Mouse (Mus musculus) intestine, embryonic 14.5 days (tissue): ENCODE measurements around the gene Akt3. TPM values are rescaled to one million over a fixed set of nuclear protein-coding genes. Genes with fewer than 3 reads are reported as not detected.
A peak's percentile ranks its signal among the peaks of the same experiment; 100 is the strongest.

Experiments
- ATAC-seq: fragments of 200-750 bp; cut with Nextera tagmentation; replicated peaks from 2 replicates; pipeline ENCODE4 v1.8.0; 2017; ENCODE audit warnings: low read depth, moderate number of reproducible peaks, moderate TSS enrichment, moderate library complexity; ENCODE audit not compliant: low FRiP score, low TSS enrichment
- DNase-seq: peaks from one replicate; pipeline ENCODE4 v3.0.0-alpha.2; 2018; ENCODE audit warnings: low spot score
- H3K27ac ChIP-seq: fragments of 300-500 bp; sonication (generic); 2 replicates; pipeline ENCODE4 v1.5.1; 2014; ENCODE audit warnings: low read depth, mild to moderate bottlenecking, control low read depth
- H3K27me3 ChIP-seq: fragments of 300-500 bp; sonication (generic); replicated peaks from 2 replicates; pipeline ENCODE4 v1.6.1; 2014; ENCODE audit warnings: low read length, control low read depth; ENCODE audit not compliant: control insufficient read depth, insufficient read depth
- H3K36me3 ChIP-seq: fragments of 300-500 bp; sonication (generic); 2 replicates; pipeline ENCODE4 v1.6.1; 2014; ENCODE audit warnings: low read length, control low read depth; ENCODE audit not compliant: control insufficient read depth, insufficient read depth
- H3K4me1 ChIP-seq: fragments of 300-500 bp; sonication (generic); replicated peaks from 2 replicates; pipeline ENCODE4 v1.6.1; 2014; ENCODE audit warnings: low read length, control low read depth, mixed read lengths; ENCODE audit not compliant: control insufficient read depth, insufficient read depth
- H3K4me2 ChIP-seq: fragments of 300-500 bp; sonication (generic); 2 replicates; pipeline ENCODE4 v1.6.1; 2014; ENCODE audit warnings: low read length
- H3K4me3 ChIP-seq: fragments of 300-500 bp; sonication (generic); 2 replicates; pipeline ENCODE4 v1.5.1; 2014; ENCODE audit warnings: low read depth, low read length, control low read depth, mixed read lengths
- H3K9ac ChIP-seq: fragments of 300-500 bp; sonication (generic); 2 replicates; pipeline ENCODE4 v1.6.1; 2014; ENCODE audit warnings: mild to moderate bottlenecking, low read length
- H3K9me3 ChIP-seq: fragments of 300-500 bp; sonication (generic); 2 replicates; pipeline ENCODE4 v1.6.1; 2016; ENCODE audit warnings: low read length, control low read depth; ENCODE audit not compliant: control insufficient read depth
- WGBS: fragments of 180-500 bp; shearing (Covaris S2); extraction: QIAGEN DNeasy Blood & Tissue Kit; methylation state at CpG from one replicate; pipeline ENCODE4 v1.1.7; 2014; 5-methylcytosine and 5-hydroxymethylcytosine counted together
- polyA plus RNA-seq: library from polyadenylated mRNA; unstranded; fragments of >200 nt; fragmentation: Nextera tagmentation; extraction: Ambion mirVana; gene quantifications from 2 replicates; pipeline ENCODE4 v1.2.1, GENCODE M21; 2014

The Akt3 gene
- polyA plus RNA-seq, 1 experiment from 2014 or later = 6.8 TPM

DNA sequence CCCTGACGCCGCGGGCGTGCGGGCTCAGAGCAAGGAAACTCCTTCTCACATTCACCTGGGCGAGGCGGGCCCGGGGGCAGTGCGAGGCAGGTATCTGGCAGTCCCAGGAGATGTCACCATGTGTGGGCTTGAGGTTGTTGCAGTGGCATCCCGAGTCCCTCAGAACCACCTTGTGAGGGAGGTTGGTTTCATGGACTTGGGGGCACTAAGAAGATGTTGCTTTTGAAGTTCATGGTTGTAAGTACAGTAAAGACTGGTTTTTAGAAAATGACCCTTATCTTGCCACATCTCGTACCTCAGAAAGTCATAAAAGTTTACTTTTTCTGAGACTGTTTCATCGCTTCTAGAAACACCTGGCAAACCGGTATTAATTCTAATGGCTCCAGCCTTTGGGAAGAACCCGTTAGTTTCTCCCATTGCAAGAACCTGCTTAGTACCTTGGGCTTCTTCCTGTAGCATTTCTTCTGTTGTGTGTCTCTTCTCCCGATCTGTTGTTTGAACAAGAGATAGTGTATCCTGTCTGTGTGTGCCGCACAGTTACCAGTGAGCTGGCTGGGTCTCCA, 1.1 kb upstream of the Akt3 start:
- ATAC-seq (no peak; the same call in 1 of the 2 replicates), DNase-seq (no peak)
- Histone ChIP-seq H3K9ac (peak overlapping the region; percentile 81), H3K27me3 (no peaks in the 10 kb centered on the region), H3K4me2 (peak overlapping the region; percentile 84), H3K36me3 (no peaks in the 10 kb centered on the region), H3K27ac (peak overlapping the region; percentile 97), H3K4me3 (peak overlapping the region; percentile 87), H3K9me3 (no peaks in the 10 kb centered on the region), H3K4me1 (0 out of 2 replicates have a peak, but pooled peaks cover 6% of the 10 kb centered on the region)
- 18% methylated on average over 16 of the region's 16 CpGs for WGBS

DNA sequence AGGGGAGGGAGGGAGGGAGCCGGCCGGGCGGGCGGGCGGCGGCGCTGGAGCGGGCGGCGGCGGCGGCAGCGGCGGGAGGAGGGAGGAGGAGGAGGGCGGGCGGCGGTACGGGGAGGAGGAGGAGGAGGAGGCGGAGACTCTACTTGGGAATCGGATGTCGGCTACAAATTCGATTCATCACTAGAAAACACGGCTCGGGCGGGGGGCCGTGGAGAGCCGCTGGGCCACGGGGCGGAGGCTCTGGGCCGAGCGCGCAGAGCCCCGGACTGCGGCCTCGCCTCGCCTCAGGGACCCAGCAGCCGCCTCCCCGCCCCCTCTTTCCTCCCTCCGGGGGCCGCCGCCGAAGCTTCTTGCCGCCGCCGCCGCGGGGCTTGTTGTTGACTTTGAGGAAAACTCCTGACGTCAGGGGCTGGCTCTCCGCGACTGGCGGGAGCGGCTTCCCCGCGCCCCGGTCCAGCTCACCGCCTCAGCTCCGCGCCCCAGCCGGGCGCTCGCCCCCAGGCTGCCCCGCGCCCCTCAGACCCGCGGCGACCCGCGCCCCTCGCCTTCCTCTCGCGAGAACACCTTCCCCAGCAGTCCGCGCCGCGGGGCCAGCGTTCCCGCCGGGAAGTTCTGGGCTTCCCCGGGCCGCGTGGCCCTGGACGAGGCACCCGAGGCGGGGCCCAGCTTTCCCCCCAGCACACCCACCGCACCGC, 487 bp upstream of the Akt3 start:
- peak overlapping the region; percentile 87 for H3K4me3 ChIP-seq
- H3K27me3 ChIP-seq = no peaks in the 10 kb centered on the region
- peak overlapping the region; percentile 81 for H3K9ac ChIP-seq
- no peaks in the 10 kb centered on the region for H3K36me3 ChIP-seq
- ATAC-seq = peak; percentile 90
- DNase-seq = peak; percentile 91
- 0 out of 2 replicates have a peak, but pooled peaks cover 6% of the 10 kb centered on the region for H3K4me1 ChIP-seq
- under 1% methylated on average over 45 of the region's 86 CpGs for WGBS
- H3K4me2 ChIP-seq = peak overlapping the region; percentile 84
- no peaks in the 10 kb centered on the region for H3K9me3 ChIP-seq
- peak overlapping the region; percentile 97 for H3K27ac ChIP-seq

DNA sequence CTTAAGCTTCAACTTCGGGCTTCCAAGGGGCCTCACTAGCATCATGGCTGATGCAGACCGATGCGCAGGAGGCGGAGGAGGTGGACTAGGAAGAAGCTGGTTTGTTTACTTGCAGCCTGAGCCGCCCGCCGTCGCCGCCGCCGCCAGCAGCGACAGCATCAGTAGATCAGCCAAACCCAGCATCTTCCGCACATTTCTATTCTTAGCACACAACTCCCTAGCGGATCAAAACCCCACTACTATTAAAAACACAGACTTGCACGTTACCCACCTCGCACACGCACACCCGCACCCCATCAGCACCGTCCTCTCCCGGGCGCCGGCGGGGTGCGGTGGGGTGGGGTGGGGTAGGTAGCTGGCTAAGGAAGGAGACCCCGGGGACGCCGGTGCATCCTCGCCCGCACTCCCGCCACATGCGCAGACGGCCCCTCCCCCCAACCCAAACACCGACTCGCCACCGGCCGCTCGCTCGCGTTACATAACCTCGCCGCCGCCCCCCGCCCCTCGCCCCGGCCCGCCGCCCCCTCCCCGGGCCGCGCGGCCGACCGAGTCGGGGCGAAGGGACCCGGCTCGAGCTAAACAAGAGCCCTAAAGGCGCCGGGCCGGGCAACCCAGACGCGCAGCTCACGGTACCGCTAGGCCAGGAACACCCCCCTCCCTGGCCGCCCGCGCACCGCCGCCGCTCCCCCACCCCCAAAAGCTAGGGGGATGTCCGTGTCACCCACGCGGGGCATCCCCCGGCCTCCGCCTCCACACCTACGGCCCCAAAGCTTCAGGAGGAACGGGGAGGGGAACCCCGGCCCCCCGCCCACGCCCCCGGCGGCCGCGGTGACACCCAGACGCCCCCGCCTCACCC, 597 bp downstream of the Akt3 start:
- no peaks in the 10 kb centered on the region for H3K9me3 ChIP-seq
- H3K36me3 ChIP-seq = no peaks in the 10 kb centered on the region
- peak overlapping the region; percentile 81 for H3K9ac ChIP-seq
- DNase-seq = peak; percentile 85
- peak overlapping the region; percentile 97 for H3K27ac ChIP-seq
- H3K4me1 ChIP-seq = 0 out of 2 replicates have a peak, but pooled peaks cover 6% of the 10 kb centered on the region
- ATAC-seq = peak; percentile 63
- no peaks in the 10 kb centered on the region for H3K27me3 ChIP-seq
- WGBS = 1% methylated on average over 40 of the region's 86 CpGs
- H3K4me3 ChIP-seq = peak overlapping the region; percentile 87
- H3K4me2 ChIP-seq = peak overlapping the region; percentile 84

DNA sequence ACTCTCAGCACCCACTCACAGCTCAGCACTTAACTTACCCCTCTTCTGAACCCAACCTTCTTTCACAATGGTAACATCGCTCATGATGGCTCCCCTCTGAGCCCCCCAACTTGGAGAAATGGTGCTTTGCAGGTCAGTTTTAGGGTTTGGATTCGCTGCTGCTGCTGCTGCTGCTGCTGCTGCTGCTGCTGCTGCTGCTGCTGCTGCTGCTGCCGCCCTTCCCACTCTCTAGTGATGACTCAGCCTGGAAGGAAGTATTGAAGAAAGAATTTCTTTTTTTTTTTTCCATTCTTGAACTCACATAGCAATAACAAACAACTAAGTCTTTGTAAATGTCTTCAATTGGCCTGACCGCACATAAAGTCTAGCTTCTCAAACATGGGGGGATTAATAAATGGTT, 9.4 kb downstream of the Akt3 start:
- DNase-seq = no peak
- H3K27ac ChIP-seq = no peak overlapping the region
- no peak overlapping the region for H3K4me3 ChIP-seq
- H3K9me3 ChIP-seq = no peaks in the 10 kb centered on the region
- ATAC-seq = no peak
- no peaks in the 10 kb centered on the region; the same call in 1 of the 2 replicates for H3K4me1 ChIP-seq
- WGBS = 51% methylated on average over 4 of the region's 4 CpGs
- no peaks in the 10 kb centered on the region for H3K27me3 ChIP-seq
- no peak overlapping the region for H3K4me2 ChIP-seq
- H3K9ac ChIP-seq = no peak overlapping the region
- H3K36me3 ChIP-seq = no peaks in the 10 kb centered on the region; the same call in 1 of the 2 replicates

DNA sequence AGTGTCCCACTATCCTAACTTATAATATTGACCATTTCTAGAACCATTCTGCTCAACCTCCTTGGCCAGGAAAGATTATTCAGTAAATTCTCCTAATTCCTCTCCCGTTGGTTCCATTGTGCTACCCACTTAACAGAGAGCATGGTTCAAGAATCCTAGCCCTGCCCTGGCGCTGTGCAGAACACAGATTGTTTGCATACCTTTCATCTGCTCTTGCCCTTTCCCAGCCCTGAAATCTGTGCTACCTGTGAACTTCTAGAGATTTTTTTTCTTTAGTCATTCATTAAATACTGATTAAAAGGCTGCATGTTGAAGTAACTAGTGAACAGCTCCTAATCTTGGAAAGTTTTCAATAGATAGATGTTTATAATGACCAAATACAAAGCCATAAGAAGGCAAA, 19.6 kb downstream of the Akt3 start:
- no peak for ATAC-seq
- Histone ChIP-seq H3K4me2 (no peak overlapping the region), H3K4me1 (no peaks in the 10 kb centered on the region), H3K27ac (no peak overlapping the region), H3K27me3 (no peaks in the 10 kb centered on the region), H3K4me3 (no peak overlapping the region), H3K9me3 (no peaks in the 10 kb centered on the region), H3K36me3 (peaks cover 5% of the 10 kb centered on the region; the same call in 1 of the 2 replicates), H3K9ac (no peak overlapping the region)
- DNase-seq = no peak
- WGBS = 52% methylated on average over 2 of the region's 2 CpGs

DNA sequence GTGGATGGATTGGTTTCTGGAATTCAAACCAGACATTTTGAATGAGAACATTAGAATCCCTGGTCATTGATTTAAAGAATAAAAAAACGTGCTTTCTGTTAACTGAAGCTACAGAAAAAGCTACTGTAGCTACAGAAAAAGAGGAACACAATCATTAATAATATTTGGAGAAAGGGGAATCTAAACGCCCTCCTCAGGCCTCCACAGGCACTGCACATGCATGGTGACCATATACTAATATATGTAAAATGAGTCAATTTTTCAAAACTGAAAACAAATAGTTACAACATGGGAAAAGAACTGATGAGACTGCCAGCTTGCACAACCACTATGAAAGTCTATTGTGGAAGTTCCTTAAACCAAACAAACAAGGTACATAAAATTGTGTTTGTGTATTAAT, 21.3 kb downstream of the Akt3 start:
- H3K36me3 ChIP-seq = peaks cover 5% of the 10 kb centered on the region; the same call in 1 of the 2 replicates
- WGBS = 68% methylated on average over 2 of the region's 2 CpGs
- DNase-seq = no peak
- no peaks in the 10 kb centered on the region for H3K4me1 ChIP-seq
- H3K27ac ChIP-seq = no peak overlapping the region
- no peak overlapping the region for H3K4me2 ChIP-seq
- no peak overlapping the region for H3K4me3 ChIP-seq
- H3K9ac ChIP-seq = no peak overlapping the region
- H3K9me3 ChIP-seq = no peaks in the 10 kb centered on the region
- ATAC-seq = no peak
- no peaks in the 10 kb centered on the region for H3K27me3 ChIP-seq

DNA sequence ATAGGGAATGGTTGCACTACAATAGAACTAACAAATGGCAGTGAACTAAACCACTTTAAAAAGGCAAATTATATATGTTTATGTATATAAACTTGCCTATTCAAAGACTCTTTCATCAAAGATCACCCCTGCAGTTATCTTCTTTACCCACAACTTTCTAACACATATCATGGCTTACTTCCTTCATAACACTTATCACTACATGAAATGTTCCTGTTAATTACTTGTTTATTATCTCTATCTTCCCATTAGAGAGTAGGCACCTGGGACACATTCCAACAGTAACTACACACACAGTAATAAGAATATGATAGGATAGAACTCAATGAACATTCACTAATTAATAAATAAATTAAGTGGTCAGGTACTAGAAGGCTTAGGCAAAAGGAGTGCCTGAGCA, 21.8 kb downstream of the Akt3 start:
- no peak overlapping the region for H3K27ac ChIP-seq
- no peak for ATAC-seq
- H3K36me3 ChIP-seq = peaks cover 5% of the 10 kb centered on the region; the same call in 1 of the 2 replicates
- H3K4me3 ChIP-seq = no peak overlapping the region
- H3K9ac ChIP-seq = no peak overlapping the region
- H3K4me1 ChIP-seq = no peaks in the 10 kb centered on the region
- no peaks in the 10 kb centered on the region for H3K27me3 ChIP-seq
- no peak for DNase-seq
- no peaks in the 10 kb centered on the region for H3K9me3 ChIP-seq
- H3K4me2 ChIP-seq = no peak overlapping the region

DNA sequence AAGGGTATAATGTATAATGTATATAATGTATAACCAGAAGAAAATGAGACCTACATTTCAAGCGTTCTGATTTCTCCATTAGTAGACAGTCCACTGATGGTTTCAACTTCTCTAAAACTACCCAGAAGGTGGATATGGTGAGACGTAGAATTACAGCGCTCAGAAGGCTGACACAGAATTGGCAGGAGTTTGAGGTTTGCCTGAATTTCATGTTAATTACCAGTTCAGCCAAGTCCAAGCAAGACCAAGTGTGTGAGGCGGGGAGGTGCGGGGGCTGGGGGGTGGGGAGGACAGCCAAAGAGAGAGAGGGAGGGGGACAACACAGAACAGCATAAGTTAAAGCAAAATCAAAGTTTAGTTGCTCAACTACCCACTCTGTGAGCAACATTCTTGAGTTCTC, 23.5 kb downstream of the Akt3 start:
- H3K4me1 ChIP-seq = no peaks in the 10 kb centered on the region
- 88% methylated on average over 5 of the region's 5 CpGs for WGBS
- ATAC-seq = no peak
- no peaks in the 10 kb centered on the region for H3K9me3 ChIP-seq
- peaks cover 5% of the 10 kb centered on the region; the same call in 1 of the 2 replicates for H3K36me3 ChIP-seq
- H3K4me3 ChIP-seq = no peak overlapping the region
- no peak overlapping the region for H3K4me2 ChIP-seq
- no peak for DNase-seq
- H3K27ac ChIP-seq = no peak overlapping the region
- H3K9ac ChIP-seq = no peak overlapping the region
- H3K27me3 ChIP-seq = no peaks in the 10 kb centered on the region
